Mouse (Mus musculus) testis, postnatal 10 days (tissue): ENCODE results near the gene Tctex1d2.

ENCODE experiments used
- DNase-seq: peaks from one replicate; pipeline ENCODE4 v3.0.0; 2021; ENCODE audit warnings: low spot score

Tctex1d2 gene

DNA sequence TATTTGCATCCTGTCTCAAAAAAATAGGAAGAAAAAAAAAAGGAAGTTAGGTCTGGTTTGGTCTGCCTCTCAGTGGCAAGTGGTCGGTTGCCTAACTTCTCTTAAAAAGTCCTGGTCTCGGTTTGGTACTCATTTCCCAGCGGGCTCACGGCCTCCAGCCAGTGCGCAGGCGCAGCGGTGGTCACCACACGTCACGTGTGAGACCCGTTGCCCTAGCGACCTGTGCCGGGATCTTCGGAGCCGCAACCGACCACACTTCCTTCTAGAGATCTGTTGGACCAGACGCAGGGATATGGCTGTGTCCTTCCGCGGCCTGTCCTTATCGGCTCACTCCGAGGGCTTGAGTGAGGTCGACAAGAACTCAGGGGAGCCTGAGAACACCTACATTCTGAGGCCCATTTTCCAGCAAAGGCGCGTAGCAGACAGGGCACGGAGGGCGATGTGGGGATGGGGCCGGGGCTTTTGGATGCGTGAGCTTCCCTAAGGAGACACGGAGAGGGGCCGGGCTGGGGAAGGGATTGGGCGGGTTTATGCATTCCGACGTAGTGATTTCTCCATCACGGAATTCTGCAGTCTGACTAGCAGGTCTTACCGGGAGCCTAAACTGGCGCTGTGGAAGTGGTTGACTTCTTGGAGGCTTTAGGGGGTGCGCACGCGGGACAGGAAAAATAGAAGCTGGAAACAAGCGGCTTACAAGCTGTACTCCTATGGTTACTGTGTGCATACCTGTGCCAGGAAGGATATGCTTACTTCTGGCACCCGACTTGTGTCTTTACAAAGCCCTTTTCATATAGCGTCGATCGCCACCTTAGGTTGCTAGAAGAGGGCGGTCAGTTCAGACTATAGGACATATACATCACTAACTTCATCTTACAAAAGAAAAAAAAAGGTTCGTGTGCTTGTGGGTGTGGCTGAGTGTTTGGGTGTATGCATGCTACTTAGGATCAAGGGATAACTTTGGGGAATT is at the start of gene Tctex1d2:
Gene Tctex1d2 (plus strand): TSS at position 186 of the 967 bp plus-strand sequence.
- DNase-seq = peak; percentile 96

DNA sequence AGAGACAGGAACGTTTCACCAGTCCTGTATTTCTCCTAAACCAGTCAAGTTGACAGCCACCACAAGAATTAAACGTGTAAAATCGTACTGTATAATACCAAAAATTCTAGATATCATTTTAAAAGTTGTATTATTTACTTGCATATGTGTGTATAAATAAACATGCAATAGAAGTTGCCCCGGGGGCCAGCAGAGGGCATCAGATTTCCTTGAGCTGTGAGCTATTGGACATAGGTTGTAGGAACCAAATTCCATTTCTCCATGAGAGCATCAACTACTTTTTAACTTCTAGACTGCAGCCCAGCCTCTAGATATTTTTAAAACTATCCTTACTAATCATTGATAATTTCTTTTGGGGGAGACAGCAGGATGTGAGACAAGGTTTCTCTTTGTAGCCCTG is 48.2 kb upstream of the Tctex1d2 start:
- DNase-seq = peak; percentile 57

DNA sequence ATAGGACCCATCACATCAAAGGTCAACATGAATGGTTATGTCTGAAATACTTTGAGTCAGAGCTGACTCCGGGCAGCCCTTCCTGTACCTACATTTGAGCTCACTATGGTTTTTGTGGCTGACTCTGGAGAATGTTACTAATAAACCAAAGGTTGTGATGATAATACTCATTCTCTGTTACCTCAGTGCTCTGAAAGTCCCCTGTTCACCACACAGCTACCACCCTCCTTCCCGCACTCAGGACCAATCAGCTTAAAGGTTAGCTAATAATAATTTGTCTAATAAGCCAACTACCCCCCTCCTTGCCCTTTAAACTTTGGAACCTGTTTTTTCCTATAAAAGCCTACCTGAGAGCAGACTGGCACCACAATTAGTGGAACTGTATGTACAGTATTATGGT is 39.9 kb upstream of the Tctex1d2 start:
- DNase-seq = no peak

DNA sequence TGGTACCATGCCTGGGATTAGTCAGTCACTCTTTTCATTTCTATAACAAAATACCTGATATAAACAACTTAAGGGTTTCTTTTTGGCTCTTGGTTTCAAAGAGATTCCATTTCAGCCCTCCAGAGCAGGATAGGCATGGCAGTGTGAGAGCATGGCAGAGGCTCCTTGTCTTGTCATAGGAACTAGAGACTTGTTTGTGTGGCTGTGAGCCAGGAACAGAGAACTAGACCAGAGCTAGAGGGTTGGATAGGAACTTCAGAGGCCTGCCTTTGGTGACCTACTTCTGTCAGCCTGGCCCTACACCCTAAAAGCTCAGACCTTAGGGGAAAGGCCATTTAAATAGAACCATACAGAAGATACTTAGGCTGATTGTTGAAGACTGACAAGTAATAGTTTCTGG is 36.6 kb upstream of the Tctex1d2 start:
- DNase-seq = no peak

DNA sequence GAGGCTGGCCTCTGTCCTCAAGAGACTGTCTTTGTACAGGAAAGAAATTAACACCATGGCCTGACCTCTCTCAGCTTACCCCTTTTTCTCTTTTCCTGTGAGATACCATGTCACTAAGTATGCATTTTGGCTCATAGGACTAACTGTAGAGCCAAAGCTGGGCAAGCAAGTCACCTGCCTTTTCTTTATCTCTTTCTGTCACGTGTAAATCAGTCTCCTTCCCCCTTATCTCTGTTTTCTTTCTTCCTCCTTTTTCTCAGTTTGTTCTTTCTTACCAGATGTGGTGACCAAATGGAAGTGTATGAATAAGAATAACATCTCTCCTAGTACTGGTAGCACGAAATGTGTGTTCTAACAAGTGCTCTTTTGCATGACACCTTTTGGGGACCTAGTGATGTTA is 34.6 kb upstream of the Tctex1d2 start:
- no peak for DNase-seq

DNA sequence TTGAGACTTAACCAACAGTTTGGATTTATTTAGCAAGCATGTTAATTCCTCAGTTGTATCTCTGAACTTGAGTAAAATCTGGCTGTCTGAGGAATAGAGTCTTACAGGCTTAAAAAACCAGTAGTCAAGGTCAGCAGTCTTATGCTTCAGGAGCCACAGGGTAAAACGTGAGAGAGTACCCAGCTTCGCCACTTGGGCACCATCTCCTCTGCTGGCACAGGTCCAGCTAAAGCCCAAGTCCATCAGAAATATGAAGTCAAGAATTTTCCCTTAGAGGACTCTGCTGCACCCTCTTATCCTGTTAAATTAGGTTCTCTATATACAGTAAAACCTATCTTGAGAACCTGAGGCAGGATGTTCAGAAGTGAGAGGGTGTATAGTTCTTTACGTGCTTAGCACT is 32.7 kb upstream of the Tctex1d2 start:
- DNase-seq = no peak

DNA sequence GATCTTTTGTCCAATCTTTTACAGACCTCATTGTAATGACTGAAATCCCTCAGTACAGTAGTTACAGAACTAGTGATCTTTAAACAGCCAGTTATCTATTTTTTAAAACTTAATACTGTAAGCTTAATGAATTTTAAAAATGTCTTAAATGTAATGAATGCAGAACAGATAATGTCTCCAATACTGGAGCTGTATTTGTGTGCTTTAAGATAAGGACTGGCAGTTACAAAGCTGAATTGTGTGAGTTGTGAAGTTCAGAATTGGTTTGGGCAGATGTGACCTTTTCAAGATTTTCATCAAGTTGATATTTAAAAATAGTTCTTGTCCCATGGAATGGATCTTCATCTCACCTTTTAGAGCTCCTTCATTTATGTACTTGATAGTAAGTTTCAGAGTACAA is 30.5 kb upstream of the Tctex1d2 start:
- no peak for DNase-seq

DNA sequence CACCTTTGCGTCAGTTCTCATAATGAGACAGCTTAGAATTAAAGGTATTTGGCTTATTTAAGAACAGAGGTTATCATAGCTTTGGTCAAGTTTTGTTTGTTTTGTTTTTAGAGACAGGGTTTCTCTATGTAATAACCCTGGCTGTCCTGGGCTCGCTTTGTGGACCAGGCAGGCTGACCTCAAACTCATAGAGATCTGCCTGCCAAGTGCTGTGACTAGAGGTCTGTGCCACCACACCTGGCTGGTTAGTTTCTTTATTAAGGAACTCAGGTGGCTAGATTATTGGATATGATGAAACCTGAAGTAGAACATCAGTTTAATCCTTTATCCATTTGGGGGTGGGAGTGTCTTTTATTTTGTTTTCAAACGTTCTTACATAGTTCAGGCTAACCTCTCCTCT is 29.7 kb upstream of the Tctex1d2 start:
- DNase-seq = no peak

DNA sequence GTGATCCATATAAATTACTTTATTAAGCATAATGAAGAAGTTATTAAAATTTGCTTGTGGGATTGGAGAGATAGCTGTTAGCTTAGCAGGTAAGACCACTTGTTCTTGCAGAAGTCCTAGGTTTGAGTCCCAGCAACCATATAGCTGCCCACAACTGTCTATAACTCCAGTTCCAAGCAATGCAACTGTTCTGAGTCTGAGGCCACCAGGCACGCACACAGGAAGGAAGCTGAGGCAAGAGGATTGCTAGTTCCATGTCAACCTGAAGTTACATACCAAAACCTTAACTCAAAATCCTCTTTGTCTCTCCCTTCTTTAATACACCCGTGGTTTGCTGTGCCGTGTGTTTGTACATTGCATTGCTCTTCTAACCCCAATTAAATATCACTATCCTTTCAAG is 28.6 kb upstream of the Tctex1d2 start:
- DNase-seq = no peak

DNA sequence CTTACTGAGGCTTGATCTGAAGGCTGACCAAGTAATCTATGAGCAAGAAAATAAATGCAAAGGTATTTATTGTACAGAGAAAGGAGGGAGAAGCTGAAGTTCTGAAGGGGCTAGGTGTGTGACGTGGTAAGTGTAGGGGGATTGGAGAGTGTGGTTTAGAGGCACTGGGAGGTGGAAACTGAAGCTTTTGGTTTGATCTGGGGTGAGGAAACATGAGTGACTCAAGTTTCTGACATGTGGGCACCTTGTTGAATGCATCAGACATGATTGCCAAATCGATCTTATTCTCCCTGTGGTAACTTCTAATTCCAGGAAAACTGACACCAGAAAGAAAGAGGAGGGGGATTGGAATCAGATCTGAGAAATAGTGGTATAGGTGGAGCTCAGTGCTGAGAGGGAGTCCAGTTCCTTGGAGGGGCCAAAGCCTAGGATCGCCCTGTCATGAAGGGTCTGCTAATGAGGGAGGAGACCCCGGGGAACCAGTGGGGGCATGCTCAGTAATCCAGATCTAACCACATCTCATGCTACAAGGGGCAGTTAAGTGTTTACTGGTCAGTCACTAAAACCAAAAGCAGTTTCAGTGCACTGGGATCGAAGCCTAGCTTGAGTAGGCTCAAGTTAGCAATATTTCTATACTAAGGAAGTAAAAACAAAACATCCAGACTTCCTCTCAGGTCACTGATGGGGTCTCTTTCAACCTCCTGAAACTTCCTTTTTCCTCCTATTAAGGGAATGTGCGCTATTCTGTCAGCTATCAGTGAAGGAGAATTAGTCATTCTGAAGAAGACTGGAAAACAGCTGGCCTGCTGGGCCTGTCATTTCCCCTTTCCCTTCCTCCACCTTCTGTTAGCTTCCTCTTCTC is 23.6 kb upstream of the Tctex1d2 start:
- no peak for DNase-seq

DNA sequence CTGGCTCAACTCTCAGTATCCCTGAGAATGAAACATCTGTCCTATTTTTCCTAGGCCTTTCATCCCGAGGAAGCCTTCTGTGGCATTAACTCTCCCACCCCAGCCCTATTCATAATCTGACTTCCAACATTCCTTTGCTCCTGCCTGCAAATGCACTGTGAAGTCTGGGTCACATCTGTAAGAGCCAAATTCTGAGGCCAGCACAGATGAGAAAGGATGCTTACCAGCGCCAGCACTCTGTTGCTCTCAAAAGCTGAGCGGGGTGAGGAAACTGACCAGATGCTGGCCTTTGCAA is 23.0 kb upstream of the Tctex1d2 start:
- no peak for DNase-seq

DNA sequence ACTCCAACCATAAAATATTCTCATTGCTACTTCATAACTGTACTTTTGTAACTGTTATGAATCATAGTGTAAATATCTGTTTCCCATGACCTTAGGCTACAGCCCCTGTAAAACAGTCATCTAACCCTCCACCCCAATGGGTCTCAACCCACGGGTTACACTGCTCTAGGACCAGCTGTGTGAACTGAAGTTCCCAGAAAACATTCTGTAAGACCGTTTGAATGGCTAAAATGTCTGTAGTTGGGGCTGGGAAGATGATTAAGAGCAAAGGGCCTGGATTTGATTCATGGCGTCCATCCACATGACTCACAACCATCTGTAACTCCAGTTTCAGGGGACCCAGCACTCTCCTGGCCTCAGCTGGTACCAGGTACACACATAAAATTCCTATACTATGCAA is 21.3 kb upstream of the Tctex1d2 start:
- DNase-seq = peak; percentile 13

DNA sequence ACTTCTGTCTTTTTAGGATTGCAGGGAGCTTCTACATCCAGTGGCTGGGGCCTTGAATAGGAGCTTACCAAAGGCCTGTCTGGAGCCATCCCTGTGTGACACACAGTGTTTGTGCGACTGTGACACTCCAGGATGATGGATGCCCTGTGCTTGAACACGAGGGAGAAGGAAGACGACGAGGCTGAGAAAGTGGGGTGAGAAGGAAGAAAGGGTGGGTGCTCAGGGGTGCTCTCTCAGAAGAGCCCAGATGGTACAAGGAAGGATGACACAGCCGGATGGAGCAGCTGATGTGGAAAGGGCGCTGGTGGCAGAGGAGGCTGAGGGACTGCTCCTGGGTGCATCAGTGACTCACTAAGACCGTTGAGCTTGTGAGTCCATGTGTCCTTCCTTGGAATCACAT is 19.2 kb upstream of the Tctex1d2 start, which contains the start of gene Tm4sf19:
Gene Tm4sf19 (plus strand): TSS at position 240 of the 400 bp plus-strand sequence.
- DNase-seq = no peak

DNA sequence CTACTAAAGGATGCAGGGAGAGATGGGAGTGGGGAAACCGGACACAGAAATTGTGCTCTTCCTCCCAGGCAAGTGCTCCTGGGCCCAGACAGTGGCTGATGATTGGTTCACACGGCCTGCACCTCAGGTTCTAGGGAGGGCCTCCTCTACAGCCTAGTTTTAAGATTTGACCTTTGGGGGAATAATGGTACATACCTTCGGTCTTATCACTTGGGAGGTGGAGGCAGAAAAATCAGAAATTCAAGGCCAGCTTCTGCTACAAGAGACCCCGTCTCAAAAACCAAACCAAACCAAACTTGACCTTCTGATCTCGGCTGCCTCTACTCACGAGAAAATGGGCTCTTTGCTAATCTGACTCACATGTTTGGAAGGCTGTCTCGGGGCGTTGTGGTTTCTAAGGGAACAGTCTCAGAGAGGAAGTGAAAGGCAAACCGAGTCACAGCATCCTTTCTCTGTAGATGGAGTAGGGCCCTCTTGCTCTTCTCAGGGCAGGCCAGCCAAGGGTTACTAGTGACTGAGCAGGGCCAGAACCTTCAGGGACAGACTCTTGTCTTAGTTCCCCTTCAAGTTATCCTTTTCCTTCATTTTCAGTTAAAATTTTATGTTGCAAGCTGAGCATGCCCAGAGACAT is 18.1 kb upstream of the Tctex1d2 start:
- no peak for DNase-seq

DNA sequence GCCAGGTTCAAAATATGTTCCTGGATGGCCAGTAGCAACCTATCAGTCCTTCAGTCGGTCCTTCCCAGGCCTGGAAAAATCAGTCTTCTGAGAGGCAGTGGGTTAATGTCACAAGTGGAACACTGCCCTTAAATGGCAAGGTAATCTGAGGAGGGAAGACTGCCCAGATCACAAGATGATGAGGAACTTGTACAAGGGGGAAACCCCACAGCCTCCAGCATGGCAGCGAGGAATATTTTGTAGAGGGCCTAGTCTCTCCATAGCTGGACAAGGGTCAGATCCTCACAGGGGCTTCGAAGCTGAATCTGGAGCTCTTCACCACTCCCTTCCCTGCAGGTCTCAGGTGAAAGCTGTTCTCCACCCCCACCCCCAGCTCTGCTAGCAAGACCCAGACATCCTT is 16.7 kb upstream of the Tctex1d2 start:
- no peak for DNase-seq

DNA sequence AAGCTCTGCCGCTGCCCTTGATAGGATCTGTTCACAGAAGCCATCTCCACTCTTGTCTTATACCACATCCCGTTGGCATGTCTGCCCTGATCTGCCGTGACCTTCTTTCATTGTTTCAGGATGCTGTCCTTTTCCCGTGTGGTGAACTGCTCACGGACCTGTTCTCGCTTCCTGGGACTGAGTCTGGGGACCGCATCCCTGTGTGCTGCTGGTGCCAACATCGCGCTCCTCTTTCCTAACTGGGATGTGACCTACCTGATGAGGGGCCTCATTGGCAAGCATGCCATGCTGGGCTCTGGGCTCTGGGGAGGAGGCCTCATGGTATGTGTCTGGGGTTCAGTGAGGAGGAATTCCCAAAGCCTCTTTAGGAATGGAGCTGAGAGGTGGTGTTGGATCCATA is 13.8 kb upstream of the Tctex1d2 start:
- no peak for DNase-seq

DNA sequence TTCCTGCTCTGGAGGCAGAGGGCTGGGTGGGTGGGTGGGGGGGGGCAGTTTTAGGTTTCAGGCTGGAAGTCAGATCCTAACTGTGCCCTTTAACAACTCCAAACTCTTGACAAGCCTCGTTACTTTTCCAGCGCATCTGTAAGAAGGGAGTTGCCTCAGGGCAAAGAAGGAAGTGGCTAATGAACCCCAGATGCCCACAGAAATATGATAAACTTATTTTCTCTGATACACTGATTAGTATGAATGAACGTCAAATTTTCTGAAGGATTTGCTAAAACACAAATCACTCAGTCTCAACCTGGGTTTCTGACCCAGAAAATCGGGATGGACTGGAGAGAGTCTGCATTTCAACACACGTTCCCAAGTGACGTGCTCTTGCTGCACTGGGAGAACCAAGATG is 12.8 kb upstream of the Tctex1d2 start:
- no peak for DNase-seq

DNA sequence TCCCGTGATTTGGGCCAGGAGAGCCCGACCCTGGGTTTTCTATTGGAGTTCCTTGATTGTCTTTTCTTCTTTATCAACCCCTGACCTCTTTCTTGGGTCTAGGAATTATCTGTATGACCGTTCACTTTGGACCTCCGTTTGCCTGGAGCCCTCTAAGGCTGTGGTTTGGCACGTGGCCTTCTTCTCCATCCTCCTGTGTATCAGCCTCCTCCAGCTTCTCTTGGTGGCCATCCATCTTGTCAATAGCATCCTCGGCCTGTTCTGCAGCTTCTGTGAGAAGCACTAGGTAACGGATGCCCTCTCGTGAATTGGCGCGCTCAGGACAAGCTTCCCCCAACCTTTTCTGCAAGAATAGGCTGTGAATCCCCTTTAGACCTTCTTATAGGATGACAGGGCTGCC is 11.8 kb upstream of the Tctex1d2 start:
- DNase-seq = no peak

DNA sequence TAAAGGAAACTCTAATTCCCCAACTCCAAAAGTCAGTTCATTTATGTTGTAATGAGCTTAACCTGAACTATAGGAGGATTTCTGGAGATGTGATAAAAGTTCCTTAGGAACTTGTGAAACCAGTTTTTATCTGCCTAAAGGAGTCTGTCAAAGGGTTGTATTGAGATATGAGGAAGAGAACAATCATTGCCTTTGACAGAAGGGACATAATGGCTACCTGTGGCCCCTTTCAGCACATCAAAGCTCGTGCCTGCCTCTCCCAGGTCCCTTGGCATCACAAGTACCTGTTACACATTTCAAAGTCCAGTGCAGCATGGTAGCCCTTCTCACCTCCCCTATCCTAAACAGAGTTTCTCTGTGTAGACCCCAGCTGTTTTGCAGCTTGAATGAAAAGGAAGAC is 2.0 kb upstream of the Tctex1d2 start:
- DNase-seq = no peak

DNA sequence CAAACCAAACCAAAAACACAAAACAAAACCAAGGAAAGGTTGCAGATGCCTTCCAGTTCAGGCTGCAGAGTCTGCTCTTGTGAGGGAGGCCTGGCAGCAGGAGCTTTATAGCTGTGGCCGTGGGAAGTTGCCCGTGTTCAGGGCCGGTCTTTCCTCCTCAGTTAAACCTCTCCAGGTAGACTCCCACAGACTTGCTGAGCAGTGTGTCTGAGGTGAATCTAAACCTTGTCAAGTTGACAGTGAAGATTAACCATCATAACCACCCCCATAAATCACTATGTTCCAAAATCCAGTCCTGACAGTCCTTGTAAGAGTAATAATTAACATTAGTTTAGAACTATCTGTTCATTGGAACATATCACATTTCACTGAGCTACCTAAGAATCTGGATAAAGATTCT is 8.0 kb downstream of the Tctex1d2 start:
- no peak for DNase-seq

DNA sequence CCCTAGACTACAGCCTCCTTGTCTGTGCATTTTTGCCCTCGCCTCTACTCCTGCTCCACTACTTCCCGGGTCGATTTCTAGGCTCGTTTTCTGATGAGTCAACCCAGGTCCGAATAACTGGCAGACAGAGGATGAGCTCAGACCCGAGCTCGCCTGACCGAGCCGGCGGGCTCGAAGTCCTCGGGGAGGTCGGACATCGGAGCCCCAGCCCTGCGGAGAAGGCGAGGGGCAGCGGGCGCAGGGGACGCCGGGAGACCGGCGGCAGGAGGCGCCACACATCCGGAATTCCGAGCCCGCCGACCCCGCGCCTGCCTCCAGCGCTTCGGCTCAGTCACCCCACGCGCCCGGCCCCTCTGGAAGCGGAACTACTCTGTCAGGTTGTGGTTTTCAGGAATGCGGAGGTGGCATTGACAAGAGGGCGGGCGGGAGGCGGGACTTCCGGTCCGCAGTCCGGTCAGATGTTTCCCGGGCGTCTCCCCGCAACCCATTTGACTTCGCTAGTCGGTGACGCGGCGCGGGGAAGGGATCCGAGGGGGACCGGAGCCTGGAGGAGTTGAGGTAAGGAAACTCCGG is 11.1 kb downstream of the Tctex1d2 start, which contains the start of gene Pcyt1a:
Gene Pcyt1a (plus strand): TSS at position 448 of the 573 bp plus-strand sequence.
- DNase-seq = peak; percentile 91

DNA sequence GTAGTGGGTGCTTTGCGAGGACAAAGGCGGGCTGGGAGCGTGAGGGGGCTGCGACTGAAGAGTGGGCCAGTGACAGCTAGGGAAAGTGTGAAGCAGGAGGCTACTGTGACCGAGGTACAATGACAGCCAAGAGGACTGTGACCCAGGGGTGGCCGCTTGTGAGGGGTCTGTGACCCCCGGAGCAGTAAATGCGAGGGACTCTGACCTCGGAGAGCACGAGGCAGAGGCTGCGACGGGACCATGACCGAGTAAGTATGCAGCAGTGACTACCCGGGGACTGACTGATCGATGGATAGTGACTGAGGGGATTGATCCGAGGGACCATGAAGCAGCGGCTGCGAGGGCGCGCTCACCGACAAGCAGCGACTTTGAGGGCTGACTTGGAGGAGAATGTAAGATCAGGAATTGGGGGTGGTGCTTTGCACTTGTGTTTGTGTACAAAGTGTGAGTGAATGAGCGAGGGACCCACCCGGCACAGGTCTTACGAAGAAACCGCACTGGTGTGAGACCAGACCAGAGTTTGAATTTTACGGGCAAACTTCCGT is 11.6 kb downstream of the Tctex1d2 start:
- peak; percentile 53 for DNase-seq
